Mouse (Mus musculus) liver, embryonic 13.5 days (tissue): ENCODE results near the gene Arrdc2. TPM values are rescaled to one million over a fixed set of nuclear protein-coding genes. Genes with fewer than 3 reads are reported as not detected.

ENCODE experiments used
- ATAC-seq: fragments of 200-750 bp; cut with Nextera tagmentation; 2 replicates; pipeline ENCODE4 v1.8.0; 2017; ENCODE audit warnings: low read depth, mild to moderate bottlenecking, moderate number of reproducible peaks, moderate library complexity
- DNase-seq: peaks from one replicate; pipeline ENCODE4 v3.0.0; 2022
- H3K27ac ChIP-seq: fragments of 300-500 bp; sonication (generic); 2 replicates; pipeline ENCODE4 v1.5.1; 2015; ENCODE audit warnings: moderate library complexity, mild to moderate bottlenecking, inconsistent platforms
- H3K27me3 ChIP-seq: fragments of 300-500 bp; sonication (generic); 2 replicates; pipeline ENCODE4 v1.6.1; 2015; ENCODE audit warnings: mild to moderate bottlenecking, inconsistent platforms
- H3K36me3 ChIP-seq: fragments of 300-500 bp; sonication (generic); 2 replicates; pipeline ENCODE4 v1.6.1; 2015; ENCODE audit warnings: mild to moderate bottlenecking, inconsistent platforms
- H3K4me1 ChIP-seq: fragments of 300-500 bp; sonication (generic); replicated peaks from 2 replicates; pipeline ENCODE4 v1.6.1; 2015; ENCODE audit warnings: inconsistent platforms
- H3K4me2 ChIP-seq: fragments of 300-500 bp; sonication (generic); 2 replicates; pipeline ENCODE4 v1.6.1; 2015; ENCODE audit warnings: inconsistent platforms, mild to moderate bottlenecking, moderate library complexity
- H3K4me3 ChIP-seq: fragments of 300-500 bp; sonication (generic); replicated peaks from 2 replicates; pipeline ENCODE4 v1.5.1; 2015; ENCODE audit warnings: mild to moderate bottlenecking, inconsistent platforms
- H3K9ac ChIP-seq: fragments of 300-500 bp; sonication (generic); 2 replicates; pipeline ENCODE4 v1.6.1; 2015; ENCODE audit warnings: mild to moderate bottlenecking, inconsistent platforms
- H3K9me3 ChIP-seq: fragments of 300-500 bp; sonication (generic); replicated peaks from 2 replicates; pipeline ENCODE4 v1.6.1; 2016; ENCODE audit warnings: inconsistent platforms
- WGBS: fragments of 180-500 bp; shearing (Covaris S2); methylation state at CpG from one replicate; pipeline ENCODE4 v1.1.7; 2015; ENCODE audit not compliant: insufficient replicate concordance; 5-methylcytosine and 5-hydroxymethylcytosine counted together
- polyA plus RNA-seq: library from polyadenylated mRNA; unstranded; fragments of >200 nt; fragmentation: Nextera tagmentation; extraction: Ambion mirVana; gene quantifications from 2 replicates; pipeline ENCODE4 v1.2.1, GENCODE M21; 2015

Arrdc2 gene
- polyA plus RNA-seq, 1 experiment from 2014 or later, result 11.7 TPM

- Histone ChIP-seq H3K4me3 (no peak overlapping the region), H3K27me3 (peaks cover 43% of the 10 kb centered on the region), H3K4me1 (peaks cover 38% of the 10 kb centered on the region), H3K4me2 (no peak overlapping the region; the same call in 1 of the 2 replicates), H3K9ac (peak overlapping the region; percentile 49; the same call in 1 of the 2 replicates), H3K27ac (peak overlapping the region; percentile 58; the same call in 1 of the 2 replicates), H3K36me3 (no peaks in the 10 kb centered on the region), H3K9me3 (no peaks in the 10 kb centered on the region; the same call in 1 of the 2 replicates)
- ATAC-seq, result peak; percentile 24; the same call in 1 of the 2 replicates
- DNase-seq, result peak; percentile 59
- 15% methylated on average over 30 of the region's 30 CpGs for WGBS
Measured at GRCm38 (mm10) chr8:70821399-70821962, 18.0 kb downstream of the Arrdc2 start.

GRCm38 (mm10) chr8:70820101-70820935 is 19.2 kb downstream of the Arrdc2 start:
- Histone ChIP-seq H3K4me2 (peak overlapping the region; percentile 46), H3K9ac (peak overlapping the region; percentile 33; the same call in 1 of the 2 replicates), H3K4me3 (0 out of 2 replicates have a peak overlapping the region, but pooled peaks have one; percentile 10), H3K27ac (no peak overlapping the region), H3K36me3 (no peaks in the 10 kb centered on the region), H3K4me1 (peaks cover 44% of the 10 kb centered on the region), H3K9me3 (no peaks in the 10 kb centered on the region; the same call in 1 of the 2 replicates), H3K27me3 (peaks cover 54% of the 10 kb centered on the region)
- 12% methylated on average over 31 of the region's 31 CpGs for WGBS
- DNase-seq, result no peak
- ATAC-seq, result peak; percentile 53

- Histone ChIP-seq H3K4me1 (peaks cover 40% of the 10 kb centered on the region), H3K4me3 (peak overlapping the region; percentile 15; the same call in 1 of the 2 replicates), H3K36me3 (no peaks in the 10 kb centered on the region), H3K9me3 (no peaks in the 10 kb centered on the region; the same call in 1 of the 2 replicates), H3K27ac (no peak overlapping the region), H3K27me3 (peaks cover 74% of the 10 kb centered on the region), H3K9ac (no peak overlapping the region), H3K4me2 (peak overlapping the region; percentile 54)
- DNase-seq (peak; percentile 56), ATAC-seq (peak; percentile 78)
- 7% methylated on average over 30 of the region's 30 CpGs for WGBS
Measured at GRCm38 (mm10) chr8:70816679-70817078, 22.8 kb downstream of the Arrdc2 start.

GRCm38 (mm10) chr8:70812885-70813284 is 26.6 kb downstream of the Arrdc2 start:
- WGBS, result 64% methylated on average over 4 of the region's 4 CpGs
- Histone ChIP-seq H3K9ac (no peak overlapping the region), H3K27ac (no peak overlapping the region), H3K4me1 (peaks cover 31% of the 10 kb centered on the region), H3K4me3 (no peak overlapping the region), H3K27me3 (peaks cover 58% of the 10 kb centered on the region), H3K9me3 (no peaks in the 10 kb centered on the region), H3K36me3 (no peaks in the 10 kb centered on the region), H3K4me2 (no peak overlapping the region)
- ATAC-seq (no peak), DNase-seq (no peak)

GRCm38 (mm10) chr8:70812055-70812454 is 27.5 kb downstream of the Arrdc2 start:
- ATAC-seq (no peak), DNase-seq (no peak)
- H3K4me1 ChIP-seq, result peaks cover 36% of the 10 kb centered on the region
- WGBS, result 41% methylated on average over 4 of the region's 4 CpGs
- no peak overlapping the region for H3K4me2 ChIP-seq
- no peak overlapping the region for H3K27ac ChIP-seq
- H3K4me3 ChIP-seq, result no peak overlapping the region
- no peaks in the 10 kb centered on the region for H3K9me3 ChIP-seq
- H3K9ac ChIP-seq, result no peak overlapping the region
- H3K36me3 ChIP-seq, result no peaks in the 10 kb centered on the region
- peaks cover 50% of the 10 kb centered on the region for H3K27me3 ChIP-seq

- Histone ChIP-seq H3K4me3 (no peak overlapping the region), H3K9ac (no peak overlapping the region), H3K27me3 (peaks cover 40% of the 10 kb centered on the region), H3K4me1 (peaks cover 36% of the 10 kb centered on the region), H3K36me3 (no peaks in the 10 kb centered on the region), H3K27ac (no peak overlapping the region), H3K4me2 (no peak overlapping the region), H3K9me3 (no peaks in the 10 kb centered on the region)
- no peak for ATAC-seq
- no peak for DNase-seq
- WGBS, result 47% methylated on average over 20 of the region's 20 CpGs
Measured at GRCm38 (mm10) chr8:70810962-70811680, 28.4 kb downstream of the Arrdc2 start.

- no peak for DNase-seq
- WGBS, result 74% methylated on average over 8 of the region's 8 CpGs
Measured at GRCm38 (mm10) chr8:70808955-70809701, 30.4 kb downstream of the Arrdc2 start.

GRCm38 (mm10) chr8:70808239-70808638 is 31.3 kb downstream of the Arrdc2 start, which contains the start of gene Il12rb1:
Gene Il12rb1, plus strand, starts transcription at chr8:70808449.
- H3K4me3 ChIP-seq, result no peak within 1 kb of the TSS
- peaks cover 61% of the 10 kb centered on the region for H3K4me1 ChIP-seq
- ATAC-seq (no peak), DNase-seq (no peak)
- peak within 1 kb of the TSS; percentile 53 for H3K27ac ChIP-seq
- H3K36me3 ChIP-seq, result no peaks in the 10 kb centered on the region
- peak within 1 kb of the TSS; percentile 17 for H3K4me2 ChIP-seq
- peak within 1 kb of the TSS; percentile 37 for H3K9ac ChIP-seq
- H3K9me3 ChIP-seq, result no peaks in the 10 kb centered on the region
- peaks cover 21% of the 10 kb centered on the region for H3K27me3 ChIP-seq
- WGBS, result 48% methylated on average over 5 of the region's 5 CpGs

More at GRCm38 (mm10) chr8:70808955-70809701, 30.4 kb downstream of the Arrdc2 start:
- H3K4me1 ChIP-seq, result peaks cover 52% of the 10 kb centered on the region
- no peak overlapping the region; the same call in 1 of the 2 replicates for H3K27ac ChIP-seq
- H3K9me3 ChIP-seq, result no peaks in the 10 kb centered on the region
- no peak for ATAC-seq
- no peaks in the 10 kb centered on the region for H3K36me3 ChIP-seq
- no peak overlapping the region for H3K4me2 ChIP-seq
- no peak overlapping the region for H3K4me3 ChIP-seq
- H3K27me3 ChIP-seq, result peaks cover 23% of the 10 kb centered on the region
- no peak overlapping the region for H3K9ac ChIP-seq

- Histone ChIP-seq H3K9ac (peak overlapping the region; percentile 37), H3K4me2 (peak overlapping the region; percentile 17; the same call in 1 of the 2 replicates), H3K27ac (0 out of 2 replicates have a peak overlapping the region, but pooled peaks have one; percentile 53), H3K4me3 (no peak overlapping the region), H3K27me3 (peaks cover 20% of the 10 kb centered on the region; the same call in 1 of the 2 replicates), H3K36me3 (no peaks in the 10 kb centered on the region), H3K4me1 (peaks cover 69% of the 10 kb centered on the region), H3K9me3 (no peaks in the 10 kb centered on the region)
- WGBS, result 60% methylated on average over 1 of the region's 1 CpGs
- ATAC-seq, result no peak
- no peak for DNase-seq
Measured at GRCm38 (mm10) chr8:70807304-70807703, 32.2 kb downstream of the Arrdc2 start.

GRCm38 (mm10) chr8:70806541-70806940 is 33.0 kb downstream of the Arrdc2 start:
- H3K9me3 ChIP-seq, result no peaks in the 10 kb centered on the region
- no peak overlapping the region for H3K4me3 ChIP-seq
- peaks cover 73% of the 10 kb centered on the region for H3K4me1 ChIP-seq
- H3K9ac ChIP-seq, result 0 out of 2 replicates have a peak overlapping the region, but pooled peaks have one; percentile 18
- H3K4me2 ChIP-seq, result peak overlapping the region; percentile 17; the same call in 1 of the 2 replicates
- peaks cover 28% of the 10 kb centered on the region; the same call in 1 of the 2 replicates for H3K27me3 ChIP-seq
- ATAC-seq (no peak), DNase-seq (no peak)
- whole genome bisulfite sequencing, result 28% methylated on average over 4 of the region's 4 CpGs
- no peaks in the 10 kb centered on the region for H3K36me3 ChIP-seq
- H3K27ac ChIP-seq, result peak overlapping the region; percentile 53; the same call in 1 of the 2 replicates
